Mouse (Mus musculus) ovary, postnatal 36 days (tissue): Measurements from ENCODE around the gene Xpr1.
"Not testable (repeated sequence)": the region's sequence is repeated elsewhere in the genome, so short reads cannot be mapped to it uniquely, and the experiment has no call there.

Experiments used
- DNase-seq: peaks from one replicate; pipeline ENCODE4 v3.0.0; 2022; ENCODE audit warnings: low spot score, mixed read lengths

Xpr1 gene

GRCm38 (mm10) chr1:155335963-155336362, 81.3 kb downstream of the Xpr1 start:
- no peak for DNase-seq

GRCm38 (mm10) chr1:155322183-155322582, 95.0 kb downstream of the Xpr1 start:
- no peak for DNase-seq

DNA sequence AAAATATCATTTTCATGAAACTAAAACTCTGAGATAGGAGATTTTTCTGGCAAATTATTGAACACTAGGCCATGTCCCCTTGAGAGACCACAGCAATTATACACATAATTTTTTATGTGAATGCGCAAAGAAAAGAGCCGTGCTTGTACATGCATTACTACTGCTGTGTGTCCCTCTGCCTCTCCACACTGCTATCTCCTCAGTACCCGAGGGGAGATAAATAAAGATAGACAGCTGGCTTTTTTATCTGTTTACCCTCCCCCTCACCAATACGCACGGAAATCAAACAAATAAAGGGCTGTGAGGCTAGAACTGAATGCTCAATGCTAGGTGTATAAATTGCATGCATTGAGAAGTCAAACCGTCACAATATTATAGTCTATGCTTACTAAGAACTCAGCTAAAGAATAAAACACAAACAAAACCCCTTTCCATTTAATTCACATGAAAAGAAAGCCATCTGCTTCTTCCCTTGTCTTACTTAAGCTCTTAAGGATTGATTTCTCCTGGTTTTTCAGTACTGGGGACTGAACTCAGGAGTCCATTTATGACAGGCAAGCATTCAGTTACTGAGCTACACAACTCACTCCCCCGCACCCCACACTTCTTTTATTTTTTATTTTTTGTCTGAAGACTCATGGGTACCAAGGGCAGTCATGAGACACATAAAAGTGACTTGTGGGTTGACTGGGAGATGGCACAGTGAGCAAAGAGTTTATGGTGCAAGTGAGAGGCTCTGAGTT, 97.0 kb downstream of the Xpr1 start:
- DNase-seq, result no peak

DNA sequence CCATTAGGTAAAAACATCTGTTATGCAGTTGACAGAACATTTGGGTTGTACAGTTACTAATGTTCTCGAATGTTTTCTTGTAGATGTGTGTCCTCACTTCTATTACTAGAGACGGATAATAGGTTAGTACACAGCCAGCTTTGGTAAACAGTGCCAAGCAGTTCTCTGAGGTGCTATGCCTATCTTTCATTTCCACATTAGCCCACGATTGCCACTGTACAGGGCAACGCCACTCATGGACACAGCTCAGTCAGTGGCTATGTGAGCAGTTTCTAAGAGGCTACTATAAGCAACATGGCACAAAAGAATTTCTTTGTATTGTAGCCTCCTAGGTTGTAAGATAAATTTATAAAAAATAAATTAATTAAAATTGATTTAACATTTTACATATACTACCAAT, 97.7 kb downstream of the Xpr1 start:
- no peak for DNase-seq

DNA sequence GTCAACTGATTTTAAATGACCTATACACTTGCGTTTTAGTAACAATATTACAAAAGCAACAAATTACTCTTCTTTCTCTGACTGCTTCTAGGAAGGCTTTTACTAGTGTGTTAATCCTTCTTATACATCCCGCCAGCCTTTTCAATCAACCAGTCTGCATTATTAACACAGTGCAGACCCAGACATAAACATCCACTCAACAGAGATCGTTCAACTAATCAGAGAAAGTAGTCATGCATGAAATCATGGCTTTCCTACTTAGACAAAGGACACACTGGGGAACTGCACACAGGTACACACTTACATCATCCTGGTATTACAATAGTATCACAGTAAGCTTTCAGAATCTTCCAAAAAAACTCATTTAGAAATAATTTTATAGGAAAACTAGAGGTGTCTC, 105.5 kb downstream of the Xpr1 start:
- no peak for DNase-seq

- no peak for DNase-seq
Observed at GRCm38 (mm10) chr1:155306879-155307278, 110.3 kb downstream of the Xpr1 start.

GRCm38 (mm10) chr1:155303402-155303801, 113.8 kb downstream of the Xpr1 start:
- no peak for DNase-seq

GRCm38 (mm10) chr1:155297615-155298014, 119.6 kb downstream of the Xpr1 start:
- no peak for DNase-seq

DNA sequence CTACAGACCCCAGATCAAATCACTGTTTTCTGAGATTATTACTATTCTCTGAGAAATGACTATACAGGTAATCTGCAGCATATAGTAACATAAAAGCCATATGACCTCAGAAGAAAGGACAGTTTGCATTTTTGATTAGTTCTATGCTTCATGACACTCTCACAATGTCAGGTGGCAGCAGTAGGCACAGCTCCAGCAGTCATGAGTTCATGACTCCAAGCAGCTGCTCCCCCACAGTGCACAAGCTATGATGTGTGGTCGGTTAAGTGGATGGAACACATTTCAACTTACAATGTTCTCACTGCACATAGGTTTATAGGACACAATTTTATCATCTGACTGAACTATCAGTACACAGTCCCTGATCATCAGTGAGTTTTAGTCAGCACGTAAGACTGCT, 120.0 kb downstream of the Xpr1 start:
- no peak for DNase-seq

DNA sequence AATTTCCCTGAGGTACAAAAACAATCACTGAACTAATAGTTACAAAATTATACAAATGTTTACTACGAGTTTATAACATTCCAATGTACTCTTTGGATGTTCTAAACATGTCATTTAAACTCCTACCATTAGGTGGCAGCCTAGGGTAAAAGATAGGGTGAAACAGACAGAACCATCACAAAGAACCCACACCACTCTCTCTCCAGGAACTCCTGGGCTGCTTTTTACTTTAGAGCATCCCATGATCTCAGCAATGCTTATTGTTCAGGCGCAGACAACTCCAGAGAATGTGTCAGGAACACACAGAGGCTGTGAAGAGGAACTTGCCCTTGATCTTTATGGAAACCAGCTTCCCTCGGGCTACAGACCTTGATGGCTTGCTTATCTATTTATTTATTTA, 123.8 kb downstream of the Xpr1 start:
- no peak for DNase-seq

DNA sequence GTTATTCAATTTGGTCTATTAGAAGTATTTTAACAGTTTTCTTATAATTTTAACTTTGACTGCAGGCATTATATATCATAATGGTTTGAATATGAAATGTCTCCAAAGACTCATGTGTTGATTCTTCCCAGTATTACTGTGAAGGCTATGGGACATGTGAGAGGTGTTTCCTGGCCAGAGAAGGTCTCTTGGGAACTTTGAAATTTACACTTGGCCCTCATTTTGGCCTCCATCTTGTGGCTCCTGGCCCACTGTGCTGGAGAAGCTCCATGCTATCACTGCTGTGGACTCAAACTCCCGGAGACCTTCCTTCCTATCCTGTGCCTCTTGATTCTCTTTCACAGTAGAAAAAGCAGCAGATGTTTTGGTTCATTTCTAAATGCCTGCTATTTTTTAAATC, 127.8 kb downstream of the Xpr1 start:
- DNase-seq, result no peak

DNA sequence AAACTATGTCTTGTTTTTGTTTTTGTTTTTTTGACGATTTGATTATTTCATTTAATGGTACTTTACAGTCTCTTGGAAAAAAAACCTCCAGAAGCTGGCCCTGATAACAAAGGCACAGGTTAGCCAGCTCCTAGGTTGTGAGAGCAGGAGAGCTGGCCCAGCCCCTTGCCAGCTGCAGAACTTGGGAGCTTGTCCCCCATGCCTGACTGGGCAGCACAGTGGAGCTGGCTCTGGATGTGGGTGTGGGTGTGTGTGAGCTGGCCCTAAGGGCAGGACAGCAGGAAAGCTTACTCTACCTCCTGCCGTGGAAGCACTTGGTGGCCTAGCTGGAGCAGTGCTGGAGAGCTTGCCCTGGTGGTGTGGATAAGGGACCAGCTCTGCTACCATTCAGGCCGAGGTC, 129.2 kb downstream of the Xpr1 start:
- no peak for DNase-seq

- DNase-seq, result no peak
Observed at GRCm38 (mm10) chr1:155283808-155284207, 133.4 kb downstream of the Xpr1 start.

DNA sequence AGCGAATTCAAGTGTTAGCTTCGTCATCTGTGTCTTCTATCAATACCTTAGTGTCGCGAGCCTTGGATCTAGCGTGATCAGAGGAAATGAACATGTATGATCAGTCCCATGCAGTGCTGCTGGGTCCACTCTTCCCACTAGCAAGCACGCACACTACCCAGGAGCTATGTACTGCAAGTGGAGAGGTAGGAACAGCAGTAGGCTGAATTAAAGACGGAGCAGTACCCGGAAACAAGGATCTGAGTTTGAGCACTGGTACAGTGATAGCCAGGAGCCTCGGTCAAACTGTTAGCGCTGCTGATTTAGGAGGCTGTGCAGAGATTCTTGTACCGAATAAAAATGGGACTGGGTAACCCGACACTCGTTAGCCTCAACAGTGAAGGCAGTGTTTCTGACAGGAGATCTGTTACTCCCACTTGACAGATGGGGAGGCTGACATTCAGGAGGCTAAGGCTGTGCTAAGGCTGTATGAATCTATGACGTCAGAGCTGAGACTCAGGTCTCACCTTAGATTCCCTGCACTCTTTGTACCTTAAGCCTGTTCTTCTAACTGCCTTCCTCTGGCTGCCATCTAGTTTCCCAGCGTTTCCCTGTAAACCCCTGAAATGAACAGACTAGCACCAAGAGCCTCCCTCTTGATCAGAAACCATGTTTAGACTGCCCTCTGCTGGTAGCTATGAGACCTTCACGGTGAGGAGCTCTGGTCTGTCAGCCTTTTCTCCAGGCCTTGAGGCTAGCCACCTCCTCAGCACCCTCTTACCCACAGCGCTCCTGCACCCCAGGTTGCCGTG, 136.0 kb downstream of the Xpr1 start:
- peak; percentile 52 for DNase-seq

DNA sequence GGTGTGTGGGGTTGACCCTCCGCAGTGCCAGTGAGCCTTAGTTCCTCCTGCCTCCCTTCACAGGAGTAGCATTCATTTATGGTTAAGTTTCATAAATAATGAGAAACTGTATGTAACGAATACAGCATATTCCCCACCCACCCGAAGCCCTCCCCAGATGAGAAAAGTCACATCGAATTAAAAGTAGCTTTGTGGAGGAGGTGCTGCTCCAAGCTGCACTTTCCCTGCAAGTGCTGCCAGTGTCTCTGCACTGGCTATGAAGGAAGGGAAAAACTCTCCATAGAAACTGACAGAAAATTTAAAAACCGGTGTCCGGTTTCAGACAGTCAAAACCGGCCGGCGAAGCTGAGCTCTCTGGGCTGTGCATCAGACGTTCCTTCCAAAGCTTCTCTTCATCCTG, 136.9 kb downstream of the Xpr1 start:
- DNase-seq, result no peak

GRCm38 (mm10) chr1:155276381-155277033, 140.7 kb downstream of the Xpr1 start:
- DNase-seq, result no peak

DNA sequence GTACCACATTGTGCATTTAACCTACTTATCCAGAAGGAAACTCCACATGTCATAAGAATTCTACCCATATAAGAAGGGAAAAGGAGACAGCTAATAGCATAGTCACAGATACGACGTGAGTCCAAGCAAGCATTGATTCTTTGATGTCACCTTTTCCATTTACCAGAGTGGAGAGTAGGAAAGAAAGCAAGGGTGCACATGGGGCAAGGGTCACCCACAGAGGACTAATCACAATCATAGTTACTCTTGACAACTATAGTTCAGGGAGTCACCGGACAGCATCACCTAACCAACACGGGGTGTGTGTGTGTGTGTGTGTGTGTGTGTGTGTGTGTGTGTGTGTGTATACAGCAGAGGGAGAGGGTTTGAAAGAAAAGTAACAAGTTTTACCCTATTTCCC, 141.4 kb downstream of the Xpr1 start:
- DNase-seq, result no peak

GRCm38 (mm10) chr1:155274976-155275375, 142.2 kb downstream of the Xpr1 start:
- DNase-seq, result no peak

GRCm38 (mm10) chr1:155272953-155273352, 144.3 kb downstream of the Xpr1 start:
- no peak for DNase-seq

GRCm38 (mm10) chr1:155262496-155262895, 154.7 kb downstream of the Xpr1 start:
- DNase-seq, result not testable (repeated sequence)

- DNase-seq, result no peak
Observed at GRCm38 (mm10) chr1:155254309-155254708, 162.9 kb downstream of the Xpr1 start.

DNA sequence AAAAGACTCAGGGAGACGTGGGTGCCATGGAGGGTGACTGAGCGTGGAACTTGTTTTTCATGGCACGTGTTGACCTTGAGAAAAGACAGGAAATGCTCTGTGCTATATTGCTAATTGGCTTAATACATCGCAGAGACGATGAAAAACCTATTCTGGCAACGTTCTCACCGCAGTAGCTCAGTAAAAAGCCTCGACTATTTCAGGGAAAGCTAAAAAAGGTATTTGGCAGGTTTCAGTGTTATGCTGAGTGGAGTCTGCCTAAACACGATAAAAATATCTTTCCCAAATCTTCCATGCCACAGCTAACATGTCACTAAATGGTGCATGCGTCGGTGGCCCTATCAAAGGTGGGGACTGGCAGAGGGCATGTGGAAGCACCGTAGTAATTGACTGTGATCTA, 164.1 kb downstream of the Xpr1 start:
- DNase-seq, result no peak

- DNase-seq, result no peak
Observed at GRCm38 (mm10) chr1:155252631-155253121, 164.5 kb downstream of the Xpr1 start.
